Mouse (Mus musculus) MEL-GATA-1-ER (cell line): ENCODE measurements around the gene Castor2.

ENCODE experiments used
- DNase-seq: peaks from one replicate; pipeline ENCODE4 v3.0.0-alpha.2; 2012; ENCODE audit warnings: low read depth; ENCODE audit errors: extremely low read depth

Castor2 gene

GRCm38 (mm10) chr5:134101883-134102282 is 2.4 kb downstream of the Castor2 start:
- DNase-seq: no peak

DNA sequence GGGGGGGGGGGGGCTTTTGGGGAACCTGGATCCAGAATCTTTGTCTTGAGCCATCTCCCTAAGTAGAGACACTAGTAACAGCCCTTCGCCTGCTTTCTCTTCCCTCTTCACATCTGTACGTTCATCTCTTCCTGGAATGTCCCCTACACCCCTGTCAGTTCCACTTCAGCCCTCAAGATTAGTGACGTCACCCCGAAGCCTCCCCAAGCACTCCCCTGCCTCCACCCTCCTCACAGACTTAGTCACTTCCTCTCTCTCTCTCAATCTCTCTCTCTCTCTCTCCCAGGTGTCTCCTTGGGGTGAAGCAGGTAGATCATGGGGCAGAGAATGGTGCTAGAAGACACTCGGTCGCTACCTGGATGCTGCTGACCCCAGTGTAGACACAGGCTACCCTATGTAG is 3.2 kb downstream of the Castor2 start:
- DNase-seq: peak; percentile 9

GRCm38 (mm10) chr5:134105829-134106228 is 6.3 kb downstream of the Castor2 start:
- no peak for DNase-seq

DNA sequence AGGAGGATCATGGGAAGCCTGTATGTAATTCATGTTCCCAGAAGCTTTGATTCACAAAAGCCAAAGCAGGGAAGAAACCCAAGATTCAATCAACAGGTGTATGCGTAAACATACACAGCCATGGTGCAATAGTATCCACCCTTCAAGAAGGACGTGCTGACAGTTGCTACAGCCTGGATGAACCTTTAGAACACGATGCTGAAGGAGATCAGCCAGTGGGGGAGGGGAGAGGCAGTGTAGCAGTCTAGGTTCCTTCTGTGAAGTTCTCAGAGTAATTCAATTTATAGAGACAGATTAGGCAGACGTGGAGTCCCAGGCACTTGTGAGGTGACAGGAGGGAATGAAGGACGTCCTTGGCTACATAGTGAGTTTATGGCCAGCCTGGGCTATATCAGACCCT is 15.5 kb downstream of the Castor2 start:
- DNase-seq: no peak

- DNase-seq: no peak
Observed at GRCm38 (mm10) chr5:134115639-134116259, 16.2 kb downstream of the Castor2 start.

DNA sequence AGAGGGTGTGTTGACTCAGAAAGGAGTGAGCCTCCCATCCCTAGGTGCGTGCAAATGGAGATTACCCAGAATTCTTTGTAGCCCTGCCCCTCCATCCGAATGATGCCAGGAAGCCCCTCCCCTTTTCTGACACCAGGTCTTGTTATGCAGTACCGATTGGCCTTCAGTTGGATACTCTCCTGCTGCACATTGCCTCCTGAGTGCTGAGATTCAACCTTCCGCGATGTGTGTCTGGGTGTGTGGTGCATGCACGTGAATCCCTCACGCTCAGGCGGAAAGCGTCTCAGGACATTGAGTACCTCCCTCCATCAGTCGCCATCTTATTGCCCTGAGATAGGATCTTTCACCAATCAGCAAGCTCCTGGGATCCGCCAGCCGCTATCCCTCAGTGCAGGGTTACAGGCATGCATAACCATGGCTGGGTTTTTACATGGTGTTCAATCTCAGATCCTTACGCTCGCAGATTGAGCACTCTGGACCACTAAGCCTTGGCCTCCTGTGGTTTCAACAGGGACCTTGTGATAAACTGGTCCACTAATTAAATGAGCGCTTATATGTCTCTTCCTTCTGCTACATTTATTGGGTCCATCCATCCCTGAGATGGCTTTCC is 19.4 kb downstream of the Castor2 start:
- DNase-seq: no peak

- no peak for DNase-seq
Observed at GRCm38 (mm10) chr5:134119481-134120120, 20.1 kb downstream of the Castor2 start.

- no peak for DNase-seq
Observed at GRCm38 (mm10) chr5:134120135-134120534, 20.6 kb downstream of the Castor2 start.

- DNase-seq: no peak
Observed at GRCm38 (mm10) chr5:134121138-134121892, 21.8 kb downstream of the Castor2 start.

DNA sequence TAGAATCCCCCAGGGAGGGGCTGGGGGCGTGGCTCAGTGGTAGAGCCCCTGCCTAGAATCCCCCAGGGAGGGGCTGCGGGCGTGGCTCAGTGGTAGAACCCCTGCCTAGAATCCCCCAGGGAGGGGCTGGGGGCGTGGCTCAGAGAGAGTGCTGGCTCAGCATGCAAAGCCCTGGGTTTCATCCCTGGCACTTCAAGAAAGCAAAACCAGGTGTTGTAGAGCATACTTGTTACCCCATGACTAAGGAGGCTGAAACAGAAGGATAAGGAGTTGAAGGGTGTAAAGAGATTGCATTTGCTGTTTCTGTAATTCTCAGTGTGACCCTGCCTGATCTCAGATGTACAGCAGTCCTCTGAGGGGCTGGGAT is 22.4 kb downstream of the Castor2 start:
- no peak for DNase-seq

DNA sequence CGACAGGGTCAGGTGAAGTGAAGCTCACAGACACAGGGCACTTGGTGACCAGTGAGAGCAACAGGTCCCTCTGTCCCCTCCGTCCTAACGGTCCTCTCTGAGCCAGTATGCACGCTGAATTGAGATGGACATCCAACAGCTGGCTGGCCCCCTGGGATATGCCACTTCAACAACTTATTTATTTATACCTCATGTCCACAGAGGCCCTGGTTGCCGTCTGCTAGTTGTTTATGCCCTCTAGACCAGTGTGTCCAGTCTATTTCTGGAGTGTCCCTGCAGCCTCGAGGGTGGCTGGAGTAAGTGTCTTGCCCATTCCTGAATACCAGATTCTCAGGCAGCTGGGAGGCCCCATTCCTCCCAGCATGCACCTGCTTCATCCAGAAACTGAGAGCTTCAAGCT is 24.3 kb downstream of the Castor2 start:
- no peak for DNase-seq

- no peak for DNase-seq
Observed at GRCm38 (mm10) chr5:134126232-134126631, 26.7 kb downstream of the Castor2 start.

DNA sequence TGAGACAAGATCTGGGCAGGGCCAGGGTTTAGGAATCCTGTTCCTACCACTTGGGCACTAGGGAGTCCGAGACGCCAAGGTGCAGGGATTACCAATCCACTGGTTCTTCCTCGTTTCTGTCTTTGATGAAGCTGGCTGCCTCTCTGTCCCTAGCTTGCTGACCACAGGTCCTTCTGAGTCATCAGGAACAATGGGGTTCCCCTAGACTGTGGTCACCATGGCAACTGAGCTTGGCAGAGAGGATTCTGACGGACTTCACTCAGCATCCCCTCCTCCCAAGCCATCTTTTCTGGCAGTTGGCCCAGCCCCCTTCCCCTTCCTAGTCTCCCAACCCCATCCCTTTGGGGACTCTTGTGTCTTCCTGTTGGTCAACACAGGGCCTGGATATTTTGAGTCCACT is 32.1 kb downstream of the Castor2 start:
- no peak for DNase-seq

DNA sequence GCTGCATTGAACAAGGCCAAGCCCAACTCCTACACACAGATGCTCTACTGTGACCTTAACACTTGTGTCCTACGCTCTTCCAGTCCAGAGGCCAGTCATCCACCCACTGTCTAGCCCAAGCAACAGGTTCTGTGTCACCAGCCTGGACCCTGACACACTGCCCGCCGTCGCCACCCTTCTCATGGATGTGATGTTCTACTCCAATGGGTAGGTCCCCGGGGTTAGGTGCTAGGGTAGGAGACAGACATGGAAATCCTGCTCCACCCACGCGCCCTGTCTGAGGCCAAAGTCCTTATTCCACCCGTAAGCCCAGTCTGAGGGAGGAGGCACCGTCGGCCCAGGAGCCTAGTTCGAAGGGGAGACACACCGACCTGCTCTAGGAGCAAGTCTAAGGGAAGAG is 36.5 kb downstream of the Castor2 start:
- DNase-seq: no peak

DNA sequence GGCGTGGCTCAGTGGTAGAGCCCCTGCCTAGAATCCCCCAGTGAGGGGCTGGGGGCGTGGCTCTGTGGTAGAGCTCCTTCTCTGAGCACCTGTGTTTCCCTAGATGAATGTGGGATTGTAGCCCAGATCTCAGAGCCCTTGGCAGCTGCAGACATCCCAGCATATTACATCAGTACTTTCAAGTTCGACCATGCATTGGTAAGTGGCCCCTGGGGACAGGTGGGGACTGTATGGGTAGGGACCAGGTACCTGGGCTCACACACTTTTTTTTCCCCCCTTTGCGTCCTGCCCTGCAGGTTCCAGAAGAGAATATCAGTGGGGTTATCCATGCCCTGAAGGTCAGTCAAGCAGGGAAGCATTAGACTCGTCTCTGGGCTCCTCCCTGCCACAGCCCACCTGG is 38.4 kb downstream of the Castor2 start:
- DNase-seq: no peak

DNA sequence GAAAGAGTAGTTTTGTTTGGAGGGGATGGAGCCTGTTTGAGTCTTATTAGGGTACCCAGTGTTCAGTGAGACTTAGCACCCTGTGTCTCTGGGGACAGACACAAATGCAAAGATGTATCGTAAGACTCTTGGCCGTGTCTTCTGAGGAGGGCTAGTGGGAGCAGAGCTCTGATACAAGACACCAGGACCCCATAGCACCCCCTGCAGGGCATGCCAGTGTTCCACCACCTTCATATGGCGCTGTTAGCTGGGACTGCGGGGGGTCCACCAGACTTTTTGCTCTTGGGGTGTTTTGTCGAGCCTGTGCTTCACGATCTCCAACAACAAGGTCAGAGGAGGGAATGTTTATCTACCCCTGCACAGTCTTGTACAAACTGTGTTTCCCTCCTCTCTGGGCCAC is 39.9 kb downstream of the Castor2 start:
- no peak for DNase-seq

DNA sequence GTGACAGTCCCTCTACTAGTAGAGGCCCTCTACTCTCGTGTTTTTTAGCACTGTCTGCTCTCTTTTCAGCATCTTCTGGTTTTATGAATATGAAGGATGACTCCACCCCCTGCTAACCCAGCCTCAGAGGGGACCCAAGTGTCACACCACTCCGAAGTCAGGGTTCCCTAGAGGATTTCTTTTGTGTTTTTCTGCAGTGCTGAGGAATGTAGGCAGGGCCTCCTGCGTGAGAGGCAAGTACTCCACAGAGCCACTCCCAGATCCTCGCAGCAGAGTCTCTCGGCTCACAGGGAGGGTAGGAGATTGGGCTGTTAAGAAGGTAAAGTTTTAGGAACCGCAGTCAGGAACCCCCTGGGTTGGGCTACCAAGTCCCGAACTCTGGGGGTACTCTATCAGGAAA is 41.7 kb downstream of the Castor2 start:
- DNase-seq: no peak

GRCm38 (mm10) chr5:134142381-134142780 is 42.9 kb downstream of the Castor2 start:
- peak; percentile 18 for DNase-seq

DNA sequence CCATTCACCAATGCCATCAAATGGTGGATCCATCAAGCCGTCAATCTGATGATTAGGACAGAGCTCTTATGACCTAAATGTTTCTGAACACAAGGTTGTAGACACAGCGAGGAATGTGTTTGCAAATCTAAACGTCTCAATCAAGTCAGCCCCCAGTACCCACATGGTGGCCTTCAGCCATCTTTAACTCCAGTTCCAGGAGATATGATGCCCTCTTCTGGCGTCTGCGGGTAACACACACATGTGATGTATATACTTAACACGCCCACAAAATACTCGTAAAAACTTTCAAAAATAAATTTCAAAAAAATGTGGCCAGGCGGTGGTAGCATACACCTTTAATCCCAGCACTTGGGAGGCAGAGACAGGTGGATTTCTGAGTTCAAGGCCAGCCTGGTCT is 45.5 kb downstream of the Castor2 start:
- DNase-seq: no peak

GRCm38 (mm10) chr5:134147194-134147753 is 47.8 kb downstream of the Castor2 start:
- DNase-seq: no peak

DNA sequence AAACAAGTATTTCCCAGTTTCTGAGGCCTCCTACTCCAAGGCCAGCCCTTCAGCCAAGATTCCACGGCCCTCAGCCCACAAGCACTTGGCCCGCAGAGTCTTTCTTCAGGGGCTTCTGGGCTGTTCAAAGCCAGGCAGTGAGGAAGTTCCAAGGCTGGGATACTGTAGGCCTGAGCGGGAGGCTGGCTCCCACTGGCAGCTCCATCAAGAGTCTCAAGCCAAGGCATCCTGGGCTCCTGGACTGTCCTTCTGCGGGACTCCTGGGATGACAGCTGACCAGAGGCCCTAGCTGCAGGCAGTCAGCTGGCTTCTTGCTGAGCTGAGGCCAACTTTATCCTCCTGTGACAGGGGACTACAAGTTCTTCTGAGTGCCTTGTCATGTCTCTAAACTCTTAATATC is 48.6 kb downstream of the Castor2 start:
- DNase-seq: no peak

DNA sequence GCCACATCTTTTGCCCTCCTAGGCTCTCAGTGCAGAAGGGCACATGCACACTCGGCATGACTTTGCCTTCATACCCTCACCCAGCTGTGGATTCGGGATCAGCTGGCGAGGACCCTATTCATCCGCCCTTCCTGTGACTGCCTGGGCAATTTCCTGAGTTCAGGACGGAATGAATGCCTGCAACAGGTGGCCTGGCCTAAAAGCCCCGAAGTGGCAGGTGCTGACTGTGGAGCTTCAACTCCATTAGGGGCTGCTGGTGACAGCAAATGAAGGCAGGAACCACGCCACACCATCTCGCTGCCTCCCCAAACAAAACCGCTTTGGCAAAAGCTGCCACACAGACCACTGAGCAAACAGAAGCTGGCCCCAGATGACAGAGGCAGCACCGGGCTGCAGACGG is 52.4 kb downstream of the Castor2 start:
- no peak for DNase-seq
